Mouse (Mus musculus) lung, embryonic 14.5 days (tissue): ENCODE data around the gene Cpsf2. TPM values are rescaled to one million over a fixed set of nuclear protein-coding genes. Genes with fewer than 3 reads are reported as not detected.

Source experiments
- ATAC-seq: fragments of 200-750 bp; cut with Nextera tagmentation; 2 replicates; pipeline ENCODE4 v1.8.0; 2017; ENCODE audit warnings: mild to moderate bottlenecking, moderate TSS enrichment, moderate library complexity; ENCODE audit not compliant: insufficient read depth
- DNase-seq: peaks from one replicate; pipeline ENCODE4 v3.0.0-alpha.2; 2015
- H3K27ac ChIP-seq: fragments of 300-500 bp; sonication (generic); 2 replicates; pipeline ENCODE4 v1.5.1; 2014; ENCODE audit warnings: low read depth, mild to moderate bottlenecking, moderate library complexity
- H3K27me3 ChIP-seq: fragments of 300-500 bp; sonication (generic); 2 replicates; pipeline ENCODE4 v1.6.1; 2014; ENCODE audit warnings: low read length, control low read depth; ENCODE audit not compliant: insufficient read depth
- H3K36me3 ChIP-seq: fragments of 300-500 bp; sonication (generic); 2 replicates; pipeline ENCODE4 v1.6.1; 2014; ENCODE audit warnings: control low read depth; ENCODE audit not compliant: insufficient read depth
- H3K4me1 ChIP-seq: fragments of 300-500 bp; sonication (generic); 2 replicates; pipeline ENCODE4 v1.6.1; 2014; ENCODE audit warnings: antibody characterized with exemption, control low read depth; ENCODE audit not compliant: insufficient read depth
- H3K4me2 ChIP-seq: fragments of 300-500 bp; sonication (generic); 2 replicates; pipeline ENCODE4 v1.6.1; 2014; ENCODE audit warnings: mild to moderate bottlenecking
- H3K4me3 ChIP-seq: fragments of 300-500 bp; sonication (generic); 2 replicates; pipeline ENCODE4 v1.5.1; 2014; ENCODE audit warnings: low read depth, low read length
- H3K9ac ChIP-seq: fragments of 300-500 bp; sonication (generic); 2 replicates; pipeline ENCODE4 v1.6.1; 2014
- H3K9me3 ChIP-seq: fragments of 300-500 bp; sonication (generic); 2 replicates; pipeline ENCODE4 v1.6.1; 2016; ENCODE audit warnings: low read depth, low read length, control low read depth
- CTCF ChIP-seq: IDR thresholded peaks from 2 replicates; pipeline ENCODE4 v1.5.1; 2016; ENCODE audit warnings: antibody characterized with exemption, low read depth
- WGBS: fragments of 180-500 bp; shearing (Covaris S2); extraction: QIAGEN DNeasy Blood & Tissue Kit; methylation state at CpG from one replicate; pipeline ENCODE4 v1.1.7; 2014; 5-methylcytosine and 5-hydroxymethylcytosine counted together
- polyA plus RNA-seq: library from polyadenylated mRNA; unstranded; fragments of >200 nt; fragmentation: Nextera tagmentation; extraction: Ambion mirVana; gene quantifications from 2 replicates; pipeline ENCODE4 v1.2.1, GENCODE M21; 2014

The Cpsf2 gene
- polyA plus RNA-seq, 1 experiment from 2014 or later: 35.8 TPM

DNA sequence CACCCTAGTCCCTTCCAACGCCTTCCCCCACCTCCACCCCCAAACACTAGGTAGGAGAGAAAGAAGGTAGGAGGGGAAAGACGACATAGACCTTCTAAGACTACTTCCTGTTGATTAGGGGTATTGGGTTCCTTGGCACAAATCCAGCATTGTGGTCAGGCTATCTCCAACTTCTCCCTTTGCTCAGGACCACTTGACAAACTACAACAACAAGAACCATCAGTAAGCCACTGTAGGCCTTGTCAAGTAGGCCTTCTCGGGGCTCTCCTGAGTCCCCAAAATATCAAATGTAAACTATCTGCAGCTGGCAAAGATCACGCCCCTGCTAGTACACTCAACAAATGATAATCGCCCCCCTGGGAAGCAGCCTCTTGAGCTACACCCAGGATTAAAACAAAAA, 4.5 kb downstream of the Cpsf2 start:
- H3K27ac ChIP-seq: no peak overlapping the region
- 56% methylated on average over 5 of the region's 5 CpGs for WGBS

DNA sequence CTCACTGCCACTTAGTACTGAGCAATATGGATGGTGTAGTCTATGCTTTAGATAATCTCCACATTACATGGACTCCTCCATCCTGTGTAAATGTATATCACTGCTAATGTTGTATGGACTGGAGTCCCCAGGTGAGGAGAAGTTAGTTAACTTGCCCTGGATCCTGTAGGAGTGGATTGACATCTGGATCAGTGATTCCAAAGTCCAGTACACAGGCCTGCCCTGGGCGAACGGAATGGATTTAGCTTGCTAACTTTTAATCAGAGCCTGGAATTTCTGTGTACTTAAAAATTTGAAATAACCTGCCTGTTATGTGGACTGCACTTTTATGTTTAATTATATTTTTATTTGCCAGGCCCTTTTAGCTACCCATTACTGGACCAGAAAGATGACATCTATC, 5.8 kb downstream of the Cpsf2 start:
- no peak for ATAC-seq
- Histone ChIP-seq H3K4me1 (no peaks in the 10 kb centered on the region; the same call in 1 of the 2 replicates), H3K36me3 (peaks cover 48% of the 10 kb centered on the region), H3K27ac (no peak overlapping the region), H3K4me3 (no peak overlapping the region), H3K27me3 (no peaks in the 10 kb centered on the region), H3K4me2 (no peak overlapping the region), H3K9ac (no peak overlapping the region), H3K9me3 (no peaks in the 10 kb centered on the region)
- DNase-seq: no peak
- TF ChIP-seq CTCF: no peak
- WGBS: 96% methylated on average over 2 of the region's 2 CpGs

More for the DNA sequence above, 4.5 kb downstream of the Cpsf2 start:
- no peak for TF ChIP-seq CTCF
- H3K9ac ChIP-seq: no peak overlapping the region
- DNase-seq: no peak
- no peak for ATAC-seq
- no peaks in the 10 kb centered on the region for H3K9me3 ChIP-seq
- H3K4me2 ChIP-seq: no peak overlapping the region
- no peaks in the 10 kb centered on the region; the same call in 1 of the 2 replicates for H3K4me1 ChIP-seq
- H3K27me3 ChIP-seq: no peaks in the 10 kb centered on the region
- H3K36me3 ChIP-seq: peaks cover 38% of the 10 kb centered on the region
- no peak overlapping the region for H3K4me3 ChIP-seq

DNA sequence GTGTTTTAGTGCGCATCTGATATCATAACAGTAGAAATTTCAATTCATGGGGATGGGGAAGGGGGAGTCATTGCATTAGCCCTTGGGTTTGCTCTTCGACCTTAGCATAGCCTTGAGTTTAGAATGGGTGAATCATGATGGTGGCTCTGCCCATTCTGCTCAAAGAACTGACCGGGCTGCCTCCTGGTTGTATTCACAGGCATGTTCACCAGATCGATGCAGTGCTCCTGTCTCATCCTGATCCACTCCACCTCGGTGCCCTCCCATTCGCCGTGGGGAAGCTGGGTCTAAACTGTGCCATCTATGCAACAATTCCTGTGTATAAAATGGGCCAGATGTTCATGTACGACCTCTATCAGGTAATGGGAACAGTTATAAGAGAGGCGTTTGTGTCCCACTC, 7.2 kb downstream of the Cpsf2 start:
- no peaks in the 10 kb centered on the region for H3K27me3 ChIP-seq
- DNase-seq (no peak), ATAC-seq (no peak)
- no peak overlapping the region for H3K9ac ChIP-seq
- no peak overlapping the region for H3K4me3 ChIP-seq
- 89% methylated on average over 9 of the region's 9 CpGs for WGBS
- TF ChIP-seq CTCF: no peak
- H3K36me3 ChIP-seq: peaks cover 60% of the 10 kb centered on the region
- H3K4me2 ChIP-seq: no peak overlapping the region
- H3K9me3 ChIP-seq: no peaks in the 10 kb centered on the region
- no peaks in the 10 kb centered on the region for H3K4me1 ChIP-seq
- no peak overlapping the region for H3K27ac ChIP-seq

DNA sequence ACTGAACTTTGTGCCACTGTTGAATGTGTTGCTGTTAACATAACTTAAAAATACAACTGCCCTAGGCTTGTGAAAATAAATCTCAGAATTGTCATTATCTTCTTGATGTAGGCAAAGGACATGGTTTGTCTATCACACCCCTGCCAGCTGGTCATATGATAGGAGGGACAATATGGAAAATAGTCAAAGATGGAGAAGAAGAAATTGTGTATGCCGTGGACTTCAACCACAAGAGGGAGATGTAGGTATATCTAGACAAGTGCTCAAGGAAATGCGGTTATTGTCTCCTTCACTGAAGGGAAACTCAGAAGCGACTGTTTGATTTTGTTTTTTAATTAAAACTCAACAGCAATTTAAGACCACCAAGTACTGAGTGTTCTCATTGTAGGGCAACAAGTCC, 9.3 kb downstream of the Cpsf2 start:
- DNase-seq (peak; percentile 79), ATAC-seq (no peak)
- TF ChIP-seq CTCF: peak; percentile 73
- Histone ChIP-seq H3K4me2 (no peak overlapping the region), H3K27me3 (no peaks in the 10 kb centered on the region), H3K9me3 (no peaks in the 10 kb centered on the region), H3K36me3 (peaks cover 78% of the 10 kb centered on the region), H3K9ac (no peak overlapping the region), H3K27ac (no peak overlapping the region), H3K4me3 (no peak overlapping the region), H3K4me1 (no peaks in the 10 kb centered on the region)
- WGBS: 51% methylated on average over 3 of the region's 3 CpGs

DNA sequence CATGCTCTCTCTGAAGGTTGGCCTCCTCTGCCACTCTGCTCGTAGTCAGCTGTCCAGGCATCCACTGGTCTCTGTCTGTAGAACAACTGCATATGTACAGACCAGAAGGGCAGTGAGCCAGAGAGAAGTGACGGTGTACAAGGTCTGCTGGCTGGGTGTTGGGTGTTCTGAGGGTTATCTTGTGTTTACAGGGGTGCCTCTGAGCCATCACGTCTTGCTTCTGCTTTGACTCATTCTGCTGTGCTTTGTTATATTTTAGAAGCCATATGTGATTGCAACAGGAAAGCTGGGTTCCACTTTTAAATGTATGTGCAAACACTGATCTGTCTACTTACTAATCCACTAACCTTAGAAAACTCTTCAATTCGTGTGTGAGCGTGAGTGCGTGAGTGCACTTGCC, 11.9 kb downstream of the Cpsf2 start:
- DNase-seq (no peak), ATAC-seq (no peak)
- Histone ChIP-seq H3K9me3 (no peaks in the 10 kb centered on the region), H3K27me3 (no peaks in the 10 kb centered on the region), H3K36me3 (peaks cover 89% of the 10 kb centered on the region), H3K4me3 (no peak overlapping the region), H3K9ac (no peak overlapping the region), H3K4me2 (no peak overlapping the region), H3K27ac (no peak overlapping the region), H3K4me1 (no peaks in the 10 kb centered on the region)
- no peak for TF ChIP-seq CTCF
- 82% methylated on average over 6 of the region's 6 CpGs for WGBS

DNA sequence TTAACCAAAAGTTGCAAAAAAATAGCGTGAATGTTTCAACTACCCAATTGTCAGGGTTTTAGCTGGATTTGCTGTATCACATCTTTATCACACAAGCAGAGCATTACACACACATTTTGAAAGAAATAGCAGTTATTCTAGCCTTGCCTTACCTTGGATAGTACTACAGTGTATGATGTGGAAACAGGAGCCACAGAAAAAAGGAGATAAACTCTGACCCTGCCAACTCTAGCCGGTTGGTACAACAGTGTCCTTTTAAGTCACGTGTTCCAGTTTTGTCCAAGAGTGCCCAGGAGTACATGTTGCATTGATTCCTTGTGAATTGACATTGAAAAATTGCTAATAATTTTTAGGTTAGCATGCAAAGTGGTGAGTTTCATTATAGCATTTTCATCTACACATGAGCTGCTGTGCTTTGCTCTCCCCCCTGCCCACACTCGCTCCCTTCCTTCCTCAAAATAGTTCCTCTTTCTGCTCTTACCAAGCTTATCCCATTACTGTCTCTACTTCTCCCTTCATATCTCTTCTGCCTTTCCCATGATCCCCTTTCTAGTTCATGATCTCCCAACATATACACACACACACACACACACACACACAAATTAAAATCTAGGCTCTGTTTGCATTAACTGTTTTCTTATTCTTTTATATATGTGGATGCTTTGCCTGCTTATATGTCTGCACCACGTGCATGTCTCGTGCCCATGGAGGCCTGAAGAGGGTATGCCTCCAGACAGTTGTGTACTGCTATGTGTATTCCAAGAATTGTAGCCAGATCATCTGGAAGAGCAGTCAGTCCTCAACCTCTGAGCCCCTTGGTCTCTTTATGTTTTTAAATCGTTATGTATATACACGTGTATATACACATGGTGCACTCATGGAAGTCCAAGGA, 19.0 kb downstream of the Cpsf2 start:
- Histone ChIP-seq H3K9ac (no peak overlapping the region), H3K27ac (no peak overlapping the region), H3K4me1 (no peaks in the 10 kb centered on the region), H3K4me2 (no peak overlapping the region), H3K36me3 (peaks cover 82% of the 10 kb centered on the region), H3K4me3 (no peak overlapping the region), H3K9me3 (no peaks in the 10 kb centered on the region), H3K27me3 (no peaks in the 10 kb centered on the region)
- WGBS: 86% methylated on average over 8 of the region's 8 CpGs
- no peak for TF ChIP-seq CTCF
- DNase-seq (no peak), ATAC-seq (no peak)

DNA sequence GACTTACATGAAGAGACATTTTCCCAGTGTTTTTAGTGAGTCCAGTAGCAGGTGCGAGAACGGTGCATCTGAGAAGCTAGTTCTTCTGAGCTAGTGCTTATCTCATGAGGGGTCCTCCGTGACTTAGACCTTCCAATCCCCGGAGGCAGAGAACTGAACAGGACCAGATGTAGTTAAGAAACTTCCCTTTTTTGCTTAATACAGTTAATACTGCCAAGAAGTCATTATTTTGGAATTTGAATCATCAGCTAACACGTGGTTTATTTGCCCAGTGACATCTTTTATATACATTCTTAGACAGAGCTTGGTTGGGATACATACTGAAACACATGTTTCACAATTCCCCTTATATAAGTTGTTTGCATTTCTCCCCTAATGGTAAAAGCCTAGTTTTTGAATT, 23.1 kb downstream of the Cpsf2 start:
- DNase-seq (no peak), ATAC-seq (no peak)
- no peaks in the 10 kb centered on the region for H3K4me1 ChIP-seq
- H3K27ac ChIP-seq: no peak overlapping the region
- H3K27me3 ChIP-seq: no peaks in the 10 kb centered on the region
- H3K9me3 ChIP-seq: no peaks in the 10 kb centered on the region
- no peak overlapping the region for H3K4me2 ChIP-seq
- peaks cover 85% of the 10 kb centered on the region for H3K36me3 ChIP-seq
- TF ChIP-seq CTCF: no peak
- 76% methylated on average over 5 of the region's 5 CpGs for WGBS
- no peak overlapping the region for H3K4me3 ChIP-seq
- H3K9ac ChIP-seq: no peak overlapping the region
